Comparison of ENCODE assay signal across 7 mouse cellular contexts in the genomic region with DNA sequence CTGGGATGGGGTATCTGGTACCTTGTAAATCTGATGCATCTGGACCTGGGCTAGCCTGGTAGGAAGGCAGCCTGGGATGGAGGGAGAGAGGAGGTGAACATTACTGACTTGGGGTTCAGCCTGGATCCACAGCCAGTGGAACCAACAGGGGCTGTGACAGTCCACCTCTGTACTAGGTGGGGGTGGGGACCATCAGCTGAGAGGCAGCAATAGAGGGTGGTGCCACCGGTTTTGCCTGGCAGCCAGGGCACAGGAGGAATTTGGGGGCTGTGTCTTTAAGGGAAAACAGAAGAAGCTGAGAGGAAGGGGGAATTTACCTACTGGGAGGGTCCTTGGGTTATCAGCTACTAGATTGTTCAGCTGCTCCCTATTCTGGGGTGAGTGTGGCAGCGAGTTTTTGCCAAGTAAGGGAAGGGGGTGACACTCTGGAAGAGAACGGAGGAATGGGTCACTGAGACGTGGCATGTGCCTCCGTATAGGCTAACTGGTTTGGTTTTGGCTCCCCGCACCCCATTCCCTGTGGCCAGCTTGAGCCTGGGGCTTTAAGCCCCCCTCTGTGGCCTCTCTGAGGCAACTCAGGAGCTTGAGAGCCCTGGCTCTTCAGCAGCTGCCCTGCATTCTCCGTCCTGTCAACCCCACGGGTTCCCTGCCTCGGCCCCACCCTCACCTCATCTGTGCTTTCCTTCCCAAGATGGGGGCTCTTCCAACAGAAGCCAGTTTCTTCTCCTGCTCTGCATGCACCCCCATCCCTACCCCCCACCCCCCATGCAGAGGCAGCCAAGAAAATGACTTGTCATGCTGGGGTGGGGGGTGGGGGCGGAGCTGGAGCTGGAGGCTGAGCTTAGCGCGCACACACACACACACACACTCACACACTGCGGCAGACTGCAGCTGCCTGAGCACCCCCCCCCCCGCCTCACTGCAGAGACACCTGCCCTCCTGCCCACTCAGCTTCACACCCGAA. TPM values are rescaled to one million over a fixed set of nuclear protein-coding genes. Genes with fewer than 3 reads are reported as not detected.
DNase-seq lines count a peak whose midpoint lies in the region; ATAC-seq and TF ChIP-seq lines count a peak whose summit lies in the region.

No protein-coding gene starts in this region.

- H3K4me1 ChIP-seq in E14TG2a.4 (replicated peaks; ENCODE audit: low read depth, low read length): peaks cover 93% of the 10 kb centered on the region
- peaks cover 34% of the 10 kb centered on the region for H3K4me1 ChIP-seq in embryonic facial prominence, embryonic 12.5 days
- peaks cover 20% of the 10 kb centered on the region for H3K4me1 ChIP-seq in hindbrain, embryonic 11.5 days (replicated peaks; ENCODE audit: control insufficient read depth, insufficient read depth, low read length)
- peaks cover 19% of the 10 kb centered on the region for H3K4me1 ChIP-seq in liver, embryonic 11.5 days (replicated peaks; ENCODE audit: control insufficient read depth, insufficient read depth, low read length)

- peaks cover 31% of the 10 kb centered on the region for H3K36me3 ChIP-seq in E14TG2a.4 (ENCODE audit: insufficient read depth, low read length)
- H3K36me3 ChIP-seq in embryonic facial prominence, embryonic 12.5 days: peaks cover 9% of the 10 kb centered on the region; the same call in 1 of the 2 replicates
- 0 out of 2 replicates have a peak, but pooled peaks cover 3% of the 10 kb centered on the region for H3K36me3 ChIP-seq in hindbrain, embryonic 11.5 days (ENCODE audit: control insufficient read depth, insufficient read depth, low read length)
- H3K36me3 ChIP-seq in liver, embryonic 11.5 days (ENCODE audit: control insufficient read depth, insufficient read depth, low read length): no peaks in the 10 kb centered on the region

- ATAC-seq in embryonic facial prominence, embryonic 12.5 days (ENCODE audit: insufficient number of reproducible peaks, insufficient read depth, low FRiP score, low TSS enrichment): peak; percentile 35; the same call in 1 of the 2 replicates
- peak; percentile 41 for ATAC-seq in hindbrain, embryonic 11.5 days (ENCODE audit: low FRiP score)
- 0 out of 2 replicates have a peak, but pooled peaks have one; percentile 12 for ATAC-seq in liver, embryonic 11.5 days (replicated peaks; ENCODE audit: low FRiP score)

- H3K27me3 ChIP-seq in E14TG2a.4 (ENCODE audit: insufficient read depth, low read length): peaks cover 39% of the 10 kb centered on the region
- H3K27me3 ChIP-seq in embryonic facial prominence, embryonic 12.5 days: peaks cover 64% of the 10 kb centered on the region
- 0 out of 2 replicates have a peak, but pooled peaks cover 2% of the 10 kb centered on the region for H3K27me3 ChIP-seq in hindbrain, embryonic 11.5 days (ENCODE audit: control insufficient read depth, insufficient read depth, low read length)
- H3K27me3 ChIP-seq in liver, embryonic 11.5 days (replicated peaks; ENCODE audit: control insufficient read depth, insufficient read depth, low read length): peaks cover 95% of the 10 kb centered on the region

- H3K4me2 ChIP-seq in embryonic facial prominence, embryonic 12.5 days (replicated peaks): peak overlapping the region; percentile 73
- H3K4me2 ChIP-seq in hindbrain, embryonic 11.5 days (replicated peaks; ENCODE audit: low read depth, low read length): peak overlapping the region; percentile 68
- H3K4me2 ChIP-seq in liver, embryonic 11.5 days: peak overlapping the region; percentile 58

- H3K27ac ChIP-seq in embryonic facial prominence, embryonic 12.5 days: 0 out of 2 replicates have a peak overlapping the region, but pooled peaks have one; percentile 9
- peak overlapping the region; percentile 86 for H3K27ac ChIP-seq in hindbrain, embryonic 11.5 days (ENCODE audit: low read depth, low read length)
- no peak overlapping the region for H3K27ac ChIP-seq in liver, embryonic 11.5 days (ENCODE audit: low read depth, low read length)

- peak overlapping the region; percentile 71 for H3K4me3 ChIP-seq in E14TG2a.4 (replicated peaks; ENCODE audit: low read length)
- peak overlapping the region; percentile 45 for H3K4me3 ChIP-seq in embryonic facial prominence, embryonic 12.5 days
- H3K4me3 ChIP-seq in hindbrain, embryonic 11.5 days (ENCODE audit: low read depth, low read length): peak overlapping the region; percentile 35
- H3K4me3 ChIP-seq in liver, embryonic 11.5 days (ENCODE audit: low read depth, low read length): peak overlapping the region; percentile 29

- H3K9ac ChIP-seq in embryonic facial prominence, embryonic 12.5 days: peak overlapping the region; percentile 42
- peak overlapping the region; percentile 44 for H3K9ac ChIP-seq in hindbrain, embryonic 11.5 days (ENCODE audit: low read depth, low read length)
- no peak overlapping the region for H3K9ac ChIP-seq in liver, embryonic 11.5 days (ENCODE audit: low read depth, low read length)

- 2% methylated on average over 14 of the region's 15 CpGs for WGBS in embryonic facial prominence, embryonic 12.5 days
- 2% methylated on average over 14 of the region's 15 CpGs for WGBS in hindbrain, embryonic 11.5 days
- 4% methylated on average over 15 of the region's 15 CpGs for WGBS in liver, embryonic 11.5 days

- TF ChIP-seq CTCF in E14TG2a.4 (conservative IDR thresholded peaks at IDR 0.05; ENCODE audit: low read length): no peak

- peaks cover 3% of the 10 kb centered on the region; the same call in 1 of the 2 replicates for H3K9me3 ChIP-seq in E14TG2a.4 (ENCODE audit: low read length)
- no peaks in the 10 kb centered on the region for H3K9me3 ChIP-seq in embryonic facial prominence, embryonic 12.5 days
- no peaks in the 10 kb centered on the region for H3K9me3 ChIP-seq in hindbrain, embryonic 11.5 days (ENCODE audit: control insufficient read depth, low read length)
- no peaks in the 10 kb centered on the region for H3K9me3 ChIP-seq in liver, embryonic 11.5 days (ENCODE audit: control insufficient read depth, low read length)

- peak; percentile 52 for DNase-seq in 416B (ENCODE audit: low read depth)
- peak; percentile 50 for DNase-seq in hindbrain, embryonic 11.5 days (ENCODE audit: low spot score)
- DNase-seq in liver, embryonic 11.5 days (ENCODE audit: low spot score): no peak
- DNase-seq in right cerebral cortex, postnatal 4 days: peak; percentile 62
- no peak for DNase-seq in urinary bladder, adult 2 months (ENCODE audit: low spot score)

RNA-seq across cellular contexts. Expression of a gene that starts 6.5 kb away (rescaled TPM):
- 3.9 and 4.4 TPM in 2 replicates for polyA plus RNA-seq in embryonic facial prominence, embryonic 12.5 days (2016; fragmentation: Nextera tagmentation; extraction: Ambion mirVana)
- 14.9 and 20.8 TPM in 2 replicates for polyA plus RNA-seq in hindbrain, embryonic 11.5 days (2014; fragmentation: Nextera tagmentation; extraction: Ambion mirVana)
- 1.5 and 2.1 TPM in 2 replicates for polyA plus RNA-seq in liver, embryonic 11.5 days (2014; fragmentation: Nextera tagmentation; extraction: Ambion mirVana)
- polyA plus RNA-seq in urinary bladder, adult 2 months (2012; rRNA removed): 7.5 and 15.9 TPM in 2 replicates

RNA-seq across cellular contexts. Expression of a gene that starts 24.7 kb away (rescaled TPM):
- polyA plus RNA-seq in embryonic facial prominence, embryonic 12.5 days (2016; fragmentation: Nextera tagmentation; extraction: Ambion mirVana): 125 and 128 TPM in 2 replicates
- polyA plus RNA-seq in hindbrain, embryonic 11.5 days (2014; fragmentation: Nextera tagmentation; extraction: Ambion mirVana): 132 and 164 TPM in 2 replicates
- polyA plus RNA-seq in liver, embryonic 11.5 days (2014; fragmentation: Nextera tagmentation; extraction: Ambion mirVana): 32.4 and 36.0 TPM in 2 replicates
- polyA plus RNA-seq in urinary bladder, adult 2 months (2012; rRNA removed): 41.6 and 41.7 TPM in 2 replicates

RNA-seq across cellular contexts. Expression of a gene that starts 59.3 kb away (rescaled TPM):
- 13.4 and 13.9 TPM in 2 replicates for polyA plus RNA-seq in embryonic facial prominence, embryonic 12.5 days (2016; fragmentation: Nextera tagmentation; extraction: Ambion mirVana)
- 10.9 and 11.8 TPM in 2 replicates for polyA plus RNA-seq in hindbrain, embryonic 11.5 days (2014; fragmentation: Nextera tagmentation; extraction: Ambion mirVana)
- 9.6 and 10.1 TPM in 2 replicates for polyA plus RNA-seq in liver, embryonic 11.5 days (2014; fragmentation: Nextera tagmentation; extraction: Ambion mirVana)
- 25.3 and 27.1 TPM in 2 replicates for polyA plus RNA-seq in urinary bladder, adult 2 months (2012; rRNA removed)

Comparison
In these comparisons a context has a peak if more than half of its experiments do, and no peak if none do; other contexts are left out.
1. DNase-seq: peak in 416B (single experiment), hindbrain, embryonic 11.5 days (single experiment) and right cerebral cortex, postnatal 4 days (single experiment); none in liver, embryonic 11.5 days (single experiment) and urinary bladder, adult 2 months (single experiment).
2. Peak in every context shown above with its lines, with median percentiles within 50 percentile points of each other: H3K4me3 ChIP-seq, ATAC-seq and H3K4me2 ChIP-seq.